Mouse (Mus musculus) kidney, adult 18-20 months (tissue): ENCODE data around the gene Slc4a8.
"Not testable (repeated sequence)": the region's sequence is repeated elsewhere in the genome, so short reads cannot be mapped to it uniquely, and the experiment has no call there.

ENCODE experiments used
- DNase-seq: peaks from one replicate; pipeline ENCODE4 v3.0.0; 2021

Slc4a8 gene

DNA sequence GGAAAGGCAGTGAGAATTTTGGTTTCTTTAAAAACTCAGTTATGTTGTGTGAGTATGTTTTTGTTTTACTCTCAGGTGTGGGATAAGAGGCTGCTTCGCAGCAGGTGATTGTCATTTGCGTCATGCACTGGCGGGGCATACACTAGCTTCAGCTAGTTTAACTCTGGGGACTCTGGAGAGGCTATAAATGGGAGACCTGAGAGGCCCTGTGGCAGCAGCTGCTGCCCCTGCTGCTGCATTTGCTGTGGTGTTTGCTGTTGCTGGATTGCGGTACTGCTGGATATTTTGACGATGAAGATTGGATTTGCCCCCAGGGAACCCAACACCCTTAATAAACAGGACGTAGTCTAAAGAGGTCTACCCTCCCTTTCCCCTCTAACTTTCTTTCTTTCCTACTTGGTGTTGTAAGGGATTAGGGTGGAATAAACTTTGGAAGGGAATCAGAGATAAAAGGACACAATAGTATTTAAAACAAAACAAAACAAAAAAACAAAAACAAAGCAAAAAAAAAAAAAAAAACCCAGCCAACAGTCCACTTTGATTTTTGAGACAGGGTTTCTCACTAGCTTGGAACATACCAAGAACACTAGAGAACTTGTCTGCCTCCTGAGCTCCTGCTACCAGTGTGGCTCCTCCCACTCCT is 14.9 kb upstream of the Slc4a8 start:
- DNase-seq = no peak

DNA sequence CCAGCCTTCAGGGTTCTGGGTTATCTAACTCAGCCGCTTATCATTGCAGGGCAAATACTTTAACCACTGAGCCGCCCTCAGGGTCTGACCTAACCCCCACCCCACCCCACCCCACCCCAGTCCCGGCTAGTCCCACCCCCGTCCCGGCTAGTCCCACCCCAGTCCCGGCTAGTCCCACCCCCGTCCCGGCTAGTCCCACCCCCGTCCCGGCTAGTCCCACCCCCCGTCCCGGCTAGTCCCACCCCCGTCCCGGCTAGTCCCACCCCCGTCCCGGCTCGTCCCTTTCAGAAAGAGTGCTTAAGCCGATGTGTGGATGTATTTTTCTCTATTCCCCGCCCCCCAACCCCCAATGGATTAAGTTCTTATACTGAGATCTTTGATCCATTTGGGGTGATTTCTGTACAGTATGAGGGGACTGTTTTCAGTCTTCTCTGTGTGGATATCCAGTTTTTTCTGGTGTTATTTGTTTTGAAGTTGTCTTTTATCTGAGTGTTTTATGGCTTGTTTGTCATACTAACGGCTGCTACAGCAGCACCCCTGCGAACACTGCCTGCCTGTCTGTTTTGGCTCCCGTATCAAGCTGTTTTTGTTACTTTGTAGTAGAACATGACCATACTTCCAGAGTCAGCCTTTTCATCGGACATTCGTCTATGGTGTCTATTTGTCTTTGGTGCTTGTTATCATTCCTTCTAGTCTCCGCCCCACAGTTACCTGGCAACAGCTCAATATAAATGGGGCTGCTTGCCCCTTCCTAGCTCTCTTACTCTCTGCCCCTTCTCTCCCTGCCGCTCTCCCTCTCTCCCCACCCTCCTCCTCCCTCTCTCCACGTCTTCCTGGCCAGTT is 14.2 kb upstream of the Slc4a8 start:
- DNase-seq = peak; percentile 44

DNA sequence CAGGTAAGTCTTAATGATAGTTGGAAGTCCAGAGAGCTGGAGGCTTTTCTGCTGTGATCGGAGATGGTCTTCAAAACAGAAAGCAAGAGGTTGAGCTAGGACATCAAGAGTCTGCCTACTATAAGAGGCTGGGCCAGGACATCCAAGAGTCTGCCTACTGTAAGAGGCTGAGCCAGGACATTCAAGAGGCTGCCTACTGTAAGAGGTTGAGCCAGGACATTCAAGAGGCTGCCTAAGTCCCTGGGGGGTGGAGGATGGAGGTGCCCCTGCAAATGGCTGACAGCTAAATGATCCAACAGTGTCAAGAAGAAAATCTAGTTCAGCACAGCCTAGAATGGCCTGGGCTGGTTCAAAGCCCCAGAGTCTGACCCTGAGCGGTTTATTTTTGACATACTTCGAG is 13.0 kb upstream of the Slc4a8 start:
- DNase-seq = no peak

DNA sequence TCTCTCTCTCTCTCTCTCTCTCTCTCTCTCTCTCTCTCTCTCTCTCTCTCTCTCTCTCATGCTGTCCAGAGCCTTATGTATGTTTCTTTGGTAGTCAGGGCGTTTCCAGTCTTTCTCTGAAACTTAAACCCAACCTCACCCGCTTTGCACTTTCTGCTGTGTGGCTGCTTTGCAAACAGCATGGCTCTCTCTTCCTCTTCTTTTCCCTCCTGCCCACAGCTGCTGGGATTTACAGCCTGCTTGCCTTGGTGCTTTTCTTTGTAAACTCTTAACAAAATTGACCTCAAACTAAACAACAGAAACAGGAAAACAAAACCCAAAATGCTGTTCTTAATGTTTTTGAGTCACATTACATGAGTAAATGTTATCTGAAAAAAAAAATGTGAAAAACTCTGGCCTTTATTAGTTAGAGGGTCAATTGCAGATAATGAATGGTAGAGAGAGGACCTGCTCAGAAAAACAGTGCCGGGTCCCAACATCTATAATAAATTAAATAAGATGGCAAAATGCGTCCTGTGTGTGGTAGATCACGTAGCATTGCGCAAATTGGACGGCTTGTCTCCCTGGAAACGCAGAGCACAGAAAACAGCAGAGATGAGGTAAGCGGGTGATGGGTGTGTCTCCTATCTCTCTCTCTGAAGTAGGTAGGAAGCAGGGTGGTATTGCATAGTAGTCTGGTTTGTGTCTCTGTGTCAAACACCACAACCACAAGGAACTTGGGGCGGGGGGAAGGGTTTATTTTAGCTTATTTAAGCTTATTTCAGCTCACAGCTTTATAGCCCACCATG is 11.6 kb upstream of the Slc4a8 start:
- no peak for DNase-seq

DNA sequence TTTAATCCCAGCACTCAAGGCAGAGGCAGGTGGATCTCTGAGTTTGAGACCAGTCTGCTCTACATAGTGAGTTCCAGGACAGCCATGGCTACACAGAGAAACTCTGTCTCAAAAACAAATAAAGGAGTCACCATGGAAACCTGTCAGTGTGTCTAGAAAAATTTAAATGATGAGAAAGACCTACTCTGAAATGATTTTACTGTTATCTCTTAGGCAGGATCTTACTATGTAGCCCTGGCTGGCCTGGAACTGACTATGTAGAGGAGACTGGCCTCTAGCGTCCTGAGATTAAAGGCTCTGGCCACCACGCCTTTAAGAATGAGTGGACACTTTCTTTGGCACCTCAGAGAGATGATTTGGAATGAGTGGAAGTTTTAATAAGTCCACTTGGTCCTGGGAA is 9.1 kb upstream of the Slc4a8 start:
- no peak for DNase-seq

DNA sequence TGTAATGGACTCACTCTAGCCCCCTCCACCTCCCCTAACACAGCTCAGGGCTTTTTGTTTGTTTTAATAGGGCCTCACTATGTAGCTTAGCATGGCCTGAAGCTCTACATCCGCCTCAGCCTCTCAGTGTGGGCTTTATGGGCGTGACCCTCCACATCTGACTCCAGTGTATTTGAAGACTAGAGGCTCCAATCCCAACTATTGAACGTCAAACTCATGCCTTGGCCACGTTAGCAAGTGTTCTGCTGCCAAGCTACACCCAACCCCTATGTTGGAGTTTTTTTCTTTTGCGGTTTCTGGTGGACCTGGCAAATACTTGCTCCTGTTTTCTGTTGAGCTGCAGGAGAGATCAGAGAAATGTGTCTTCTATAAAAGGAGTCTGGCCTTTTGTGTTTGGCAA is 8.5 kb upstream of the Slc4a8 start:
- no peak for DNase-seq

DNA sequence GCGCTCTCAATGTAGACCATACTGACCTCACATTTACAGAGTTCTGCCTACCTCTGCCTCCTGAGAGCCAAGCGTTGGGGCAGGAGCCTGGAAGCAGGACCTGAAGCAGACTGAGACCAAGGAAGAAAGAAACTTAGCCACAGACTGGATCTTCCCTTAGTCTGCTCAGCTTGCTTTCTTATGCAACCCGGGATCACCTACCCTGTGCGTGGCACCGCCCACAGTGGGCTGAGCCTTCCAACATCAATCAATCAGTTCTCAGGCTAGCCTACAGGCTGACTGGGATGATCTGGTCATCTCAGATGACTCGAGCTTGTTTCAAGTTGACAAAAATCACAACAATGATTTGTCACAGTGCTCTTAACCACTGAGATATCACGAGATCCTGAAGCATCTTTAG is 7.5 kb upstream of the Slc4a8 start:
- no peak for DNase-seq

DNA sequence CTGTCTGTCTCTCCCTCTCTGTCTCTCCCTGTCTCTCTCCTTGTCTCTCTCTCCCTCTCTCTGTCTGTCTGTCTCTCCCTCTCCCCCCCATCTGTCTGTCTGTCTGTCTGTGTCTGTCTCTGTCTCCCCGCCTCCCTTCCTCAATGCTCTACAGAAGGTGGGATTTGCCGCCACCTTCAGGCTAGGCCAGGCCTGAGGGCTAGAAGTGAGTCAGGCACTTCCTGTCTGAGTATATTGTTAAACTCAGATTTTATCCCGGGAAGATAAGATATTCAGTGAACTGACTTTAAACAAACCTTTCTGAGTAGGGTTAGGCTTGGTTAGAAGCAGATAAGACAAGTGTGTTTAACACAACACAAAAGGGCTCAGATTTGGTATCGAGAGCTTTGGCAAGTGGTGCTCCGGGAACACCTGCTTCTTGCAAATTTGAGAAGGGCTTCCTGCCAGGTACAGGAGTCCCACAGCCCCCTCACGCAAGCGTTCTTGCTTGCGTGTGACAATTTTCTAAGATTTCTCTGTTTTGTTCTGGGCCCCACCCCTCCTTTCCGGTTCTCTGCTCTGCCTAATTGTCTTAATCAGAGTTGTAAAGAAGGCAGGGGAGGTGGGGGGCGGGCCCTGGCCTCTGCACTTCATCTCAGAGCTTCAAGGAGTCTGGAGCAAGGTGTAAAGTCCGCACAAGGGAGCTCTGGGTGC is 6.6 kb upstream of the Slc4a8 start:
- DNase-seq = peak; percentile 49

DNA sequence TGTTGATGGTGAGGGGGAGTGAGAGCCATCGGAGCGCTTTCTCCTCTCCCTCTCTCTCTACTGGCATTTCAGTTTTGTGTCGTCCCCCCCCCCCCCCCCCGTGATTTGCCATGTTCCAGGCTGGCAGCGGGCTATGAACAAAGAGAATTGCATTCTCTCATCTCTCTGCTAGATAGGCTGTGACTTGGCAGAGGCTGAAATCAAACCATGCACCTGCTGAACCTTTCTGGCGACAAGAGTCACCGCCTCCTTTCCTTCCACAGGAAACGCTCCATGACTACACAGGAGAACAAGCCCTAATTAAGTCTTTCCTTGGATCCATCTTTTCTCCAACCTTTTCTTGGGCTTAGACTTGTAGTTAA is 6.1 kb upstream of the Slc4a8 start:
- no peak for DNase-seq

DNA sequence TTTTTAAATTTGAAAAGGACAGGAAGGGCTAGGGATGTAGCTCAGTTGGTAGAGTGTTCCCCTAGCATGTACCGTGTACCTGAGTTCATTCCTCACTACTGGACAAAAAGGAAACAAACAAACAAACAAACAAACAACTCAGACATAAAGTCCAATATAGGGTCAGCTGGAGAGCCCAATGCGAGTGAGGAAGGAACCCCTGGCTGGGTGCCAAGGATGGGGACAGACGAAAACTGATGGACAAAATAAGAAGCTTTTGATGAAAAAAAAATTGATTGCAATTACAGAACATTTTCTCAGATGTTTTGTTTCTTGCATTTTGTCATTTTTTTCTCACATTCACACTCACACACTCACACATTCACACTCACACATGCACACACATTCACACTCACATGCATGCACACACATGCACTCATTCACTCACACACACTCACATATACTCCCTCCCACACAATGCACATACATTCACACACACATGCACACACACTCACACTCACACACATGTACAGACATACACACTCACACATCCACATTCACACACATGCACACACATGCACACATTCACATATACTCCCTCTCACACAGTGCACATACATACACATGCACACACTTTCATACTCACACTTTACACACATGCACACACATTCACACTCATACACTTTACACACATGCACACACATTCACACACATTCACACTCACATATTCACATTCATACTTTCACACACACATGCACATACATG is 5.5 kb upstream of the Slc4a8 start:
- DNase-seq = no peak

DNA sequence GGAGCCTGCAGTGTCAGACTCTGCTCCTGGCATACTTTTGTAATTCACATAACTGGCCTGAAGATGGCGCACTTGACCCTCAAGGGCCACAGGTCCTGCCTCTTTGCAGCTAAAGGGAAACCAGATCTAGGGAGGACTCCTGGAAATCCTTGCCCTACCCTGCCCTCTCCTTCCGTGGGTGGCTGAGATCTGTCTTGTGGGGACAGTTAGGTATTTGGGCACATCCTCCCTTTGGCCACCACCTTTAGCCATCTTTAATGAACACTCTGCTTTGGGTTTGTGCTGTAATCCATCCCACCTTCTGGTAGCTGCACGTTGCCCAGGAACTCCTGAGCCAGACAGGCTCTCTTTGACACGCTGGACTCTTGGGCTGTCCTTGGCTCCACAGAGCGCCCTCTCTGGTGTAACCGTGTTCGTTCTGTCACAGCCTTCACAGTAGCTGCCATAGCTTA is 4.0 kb upstream of the Slc4a8 start:
- DNase-seq = peak; percentile 73

DNA sequence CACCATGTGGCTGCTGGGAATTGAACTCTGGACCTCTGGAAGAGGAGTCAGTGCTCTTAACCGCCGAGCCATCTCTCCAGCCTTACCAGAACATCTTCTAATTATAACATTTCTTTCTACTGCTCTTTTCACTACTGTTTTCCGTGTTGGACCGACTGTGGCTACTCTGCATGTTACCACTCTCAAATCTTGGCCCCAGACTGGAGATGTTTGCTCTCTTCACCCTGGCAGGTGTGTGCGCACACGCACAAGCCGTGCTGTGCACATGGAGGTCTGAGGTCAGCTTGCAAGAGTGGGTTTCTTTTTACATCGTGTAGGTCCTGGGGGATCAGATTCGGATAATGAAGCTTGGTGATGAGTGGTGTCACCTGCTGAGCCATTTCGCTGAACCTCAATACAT is 2.3 kb upstream of the Slc4a8 start:
- no peak for DNase-seq

DNA sequence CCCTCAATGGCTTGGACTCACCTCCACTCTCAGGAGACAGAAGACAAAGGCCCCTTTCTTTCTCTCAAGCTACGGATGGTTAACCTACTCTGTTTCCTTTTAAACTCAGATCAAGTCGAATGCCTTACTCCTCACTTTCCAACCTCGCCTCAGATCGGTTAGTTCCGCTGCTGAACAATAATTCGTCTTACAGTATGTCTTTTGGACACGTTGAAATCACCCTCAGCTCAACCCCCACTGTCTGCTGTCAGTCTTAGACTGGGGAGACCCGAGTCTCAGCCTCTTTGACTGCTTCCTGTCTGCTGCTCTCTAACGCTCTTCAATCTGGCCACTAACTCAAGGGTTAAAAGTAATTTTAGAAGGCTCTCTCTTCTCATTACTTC is 520 bp upstream of the Slc4a8 start:
- no peak for DNase-seq

DNA sequence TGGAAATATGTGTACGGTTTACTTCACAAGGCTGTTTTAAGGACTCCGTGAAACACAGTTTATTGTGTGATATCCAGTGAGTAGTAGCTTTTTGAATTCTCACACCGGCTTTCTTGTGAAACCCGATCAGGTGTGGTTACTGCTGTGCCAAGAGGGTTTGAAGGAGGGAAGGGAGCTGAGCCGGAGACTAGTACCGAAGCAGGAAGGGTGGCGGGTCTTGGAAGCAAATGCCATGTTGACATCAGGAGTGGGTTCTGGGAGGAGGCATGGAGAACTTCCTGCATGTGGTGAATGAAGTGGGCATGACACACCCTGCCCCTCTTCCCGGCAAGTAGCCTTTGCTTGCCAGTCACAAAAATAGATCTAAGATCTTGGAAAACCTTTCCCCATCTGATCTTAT is 1.1 kb downstream of the Slc4a8 start:
- no peak for DNase-seq

DNA sequence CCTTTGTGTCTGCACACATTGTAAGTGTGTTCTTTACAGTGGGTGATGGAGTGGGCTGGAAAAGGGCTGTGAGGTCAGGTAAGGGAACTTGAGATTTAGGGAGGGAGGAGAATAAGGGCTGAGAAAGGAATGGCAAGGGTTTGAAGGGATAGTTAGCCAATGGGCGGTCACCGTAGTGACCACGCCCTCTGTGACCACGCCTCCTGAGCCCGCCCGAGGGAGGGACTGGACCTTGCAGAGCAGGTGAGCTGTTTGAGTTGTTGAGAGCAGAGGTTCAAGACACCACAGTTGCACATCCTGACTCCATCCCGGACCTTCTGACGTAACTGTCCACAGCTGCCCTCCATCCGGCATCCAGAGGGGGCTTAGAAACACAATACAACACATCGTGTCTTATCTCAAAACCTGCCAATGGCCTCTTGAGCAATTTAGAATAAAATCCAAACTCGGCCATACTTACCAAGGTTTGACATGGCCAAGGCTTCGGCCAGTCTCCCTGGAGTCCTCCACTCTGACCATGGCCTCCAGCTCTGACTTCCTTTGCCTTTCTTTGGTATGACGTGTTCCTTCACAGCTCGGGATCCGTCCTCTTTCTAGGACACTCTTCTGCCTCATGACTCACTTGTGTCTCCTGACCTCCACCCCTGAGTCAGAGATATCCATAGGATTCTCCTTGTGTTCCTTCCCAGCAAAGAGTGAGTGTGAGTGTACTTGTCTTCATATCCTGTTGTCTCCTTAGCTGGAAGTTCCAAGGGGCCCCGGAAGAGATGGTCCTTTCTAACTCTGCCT is 2.8 kb downstream of the Slc4a8 start:
- DNase-seq = no peak

DNA sequence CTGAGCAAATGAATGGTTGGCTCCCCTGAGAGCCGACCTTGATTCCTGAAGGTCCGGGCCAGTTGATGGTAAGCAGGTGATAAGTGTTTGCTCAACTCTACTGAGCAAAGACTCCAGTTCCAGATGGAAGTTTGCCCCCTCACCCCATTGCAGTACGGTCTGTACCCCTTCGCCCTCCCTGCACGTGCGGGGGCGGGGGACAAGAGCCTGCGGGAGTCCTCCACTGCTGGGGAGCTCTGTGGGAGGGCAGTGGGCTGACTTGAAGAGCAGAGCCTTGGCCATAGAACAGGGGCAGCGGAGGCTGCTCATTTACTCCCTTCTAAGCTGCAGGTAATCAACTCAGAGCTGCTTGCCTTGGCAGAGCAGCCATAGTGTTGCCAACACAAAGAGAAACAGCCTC is 5.3 kb downstream of the Slc4a8 start:
- DNase-seq = no peak

DNA sequence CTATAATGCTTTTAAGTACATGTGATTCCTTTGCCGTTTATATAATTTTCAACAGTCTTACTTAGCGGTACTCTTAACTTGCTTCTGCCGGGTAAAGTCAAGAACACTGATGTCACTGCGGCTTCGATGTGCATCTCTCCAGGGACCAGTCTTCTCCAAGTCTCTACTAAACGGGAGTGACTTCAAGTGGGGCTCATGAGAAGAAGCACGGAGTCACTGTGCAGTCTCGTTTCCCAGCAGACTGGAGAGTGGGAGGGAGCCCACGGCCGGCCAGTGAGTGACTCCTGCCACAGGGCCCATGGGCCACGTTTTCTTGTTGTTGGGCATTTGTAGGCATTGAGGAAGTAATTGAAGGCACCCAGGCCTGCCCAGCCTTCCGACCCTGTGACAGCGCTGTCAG is 6.3 kb downstream of the Slc4a8 start:
- DNase-seq = no peak

DNA sequence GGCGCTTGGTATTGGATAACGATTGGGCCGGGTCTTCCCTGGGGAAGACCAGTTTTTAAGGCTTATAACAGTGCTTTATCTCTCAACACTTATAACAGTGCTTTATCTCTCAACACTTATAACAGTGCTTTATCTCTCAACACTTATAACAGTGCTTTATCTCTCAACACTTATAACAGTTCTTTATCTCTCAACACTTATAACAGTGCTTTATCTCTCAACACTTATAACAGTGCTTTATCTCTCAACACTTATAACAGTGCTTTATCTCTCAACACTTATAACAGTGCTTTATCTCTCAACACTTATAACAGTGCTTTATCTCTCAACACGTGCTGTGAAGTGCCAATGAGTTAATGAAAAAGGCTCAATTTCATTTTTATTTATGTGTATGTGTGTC is 7.5 kb downstream of the Slc4a8 start:
- DNase-seq = not testable (repeated sequence)

DNA sequence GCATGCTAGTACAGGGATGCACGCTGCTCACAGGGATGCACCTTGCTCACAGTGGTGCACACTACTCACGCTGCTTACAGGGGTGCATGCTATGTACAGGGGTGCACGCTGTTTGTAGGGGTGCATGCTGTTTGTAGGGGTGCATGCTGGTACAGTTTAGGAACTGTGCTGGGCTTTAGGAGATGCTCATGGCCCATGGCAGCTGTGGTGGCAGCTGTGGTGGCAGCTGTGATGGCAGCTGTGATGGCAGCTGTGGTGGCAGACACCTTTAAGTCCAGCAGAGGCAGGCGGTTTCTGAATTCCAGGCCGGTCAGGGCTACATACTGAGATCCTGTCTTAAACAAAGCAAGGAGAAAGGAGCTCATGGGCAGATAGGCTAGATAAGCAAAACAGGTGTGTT is 8.8 kb downstream of the Slc4a8 start:
- no peak for DNase-seq

DNA sequence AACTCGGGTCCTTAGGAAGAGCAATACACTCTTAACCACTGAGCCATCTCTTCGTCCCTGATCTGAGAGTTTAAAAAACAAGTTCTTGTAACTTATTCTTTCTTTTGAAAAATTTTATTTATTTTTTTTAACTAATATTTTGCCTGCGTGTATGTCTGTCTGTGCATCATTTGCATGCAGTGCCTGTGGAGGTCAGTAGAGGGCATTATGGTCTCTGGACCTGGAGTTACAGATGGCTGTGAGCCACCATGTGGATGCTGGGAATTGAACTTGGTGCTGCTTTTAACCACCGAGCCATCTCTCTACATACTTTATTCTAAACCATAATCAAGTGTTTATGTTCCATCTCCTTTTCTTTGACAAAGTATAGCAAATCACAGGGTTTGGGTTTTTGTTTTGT is 11.1 kb downstream of the Slc4a8 start:
- no peak for DNase-seq

DNA sequence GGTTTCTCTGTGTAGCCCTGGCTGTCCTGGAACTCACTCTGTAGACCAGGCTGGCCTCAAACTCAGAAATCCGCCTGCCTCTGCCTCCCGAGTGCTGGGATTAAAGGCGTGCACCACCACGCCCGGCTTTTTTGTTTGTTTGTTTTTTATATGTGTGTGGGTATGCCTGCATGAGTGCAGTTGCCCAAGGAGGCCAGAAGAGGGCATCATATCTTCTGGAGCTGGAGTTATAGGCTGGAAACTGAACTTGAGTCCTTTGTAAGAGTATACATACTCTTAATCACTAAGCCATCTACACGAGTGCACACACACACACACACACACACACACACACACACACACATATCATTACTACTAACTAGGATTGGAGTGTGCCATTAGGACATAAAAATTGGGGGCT is 12.3 kb downstream of the Slc4a8 start:
- not testable (repeated sequence) for DNase-seq
